Mouse (Mus musculus): ENCODE results near the gene Prss27. TPM values are rescaled to one million over a fixed set of nuclear protein-coding genes. Genes with fewer than 3 reads are reported as not detected.

Gene Prss27
- polyA plus RNA-seq, 1 experiment from 2014 or later, result 0.26 TPM

- H3K36me3 ChIP-seq (ENCODE audit: poor library complexity, severe bottlenecking), result no peaks in the 10 kb centered on the region
- H3K27ac ChIP-seq, result no peak overlapping the region
- H3K9me3 ChIP-seq (replicated peaks), result no peaks in the 10 kb centered on the region
- ATAC-seq, result no peak
- H3K4me1 ChIP-seq, result no peaks in the 10 kb centered on the region
- H3K27me3 ChIP-seq, result no peaks in the 10 kb centered on the region
- WGBS, result 76% methylated on average over 6 of the region's 6 CpGs
- no peak overlapping the region for H3K4me2 ChIP-seq
- H3K4me3 ChIP-seq, result no peak overlapping the region
- no peak overlapping the region for H3K9ac ChIP-seq
Observed at GRCm38 (mm10) chr17:24036954-24037353, 990 bp upstream of the Prss27 start.

GRCm38 (mm10) chr17:24037360-24037759 lies 584 bp upstream of the Prss27 start:
- H3K4me1 ChIP-seq, result no peaks in the 10 kb centered on the region
- H3K4me3 ChIP-seq, result no peak overlapping the region
- no peak overlapping the region for H3K27ac ChIP-seq
- WGBS, result 87% methylated on average over 13 of the region's 13 CpGs
- no peaks in the 10 kb centered on the region for H3K27me3 ChIP-seq
- no peak overlapping the region for H3K4me2 ChIP-seq
- H3K9ac ChIP-seq, result no peak overlapping the region
- no peaks in the 10 kb centered on the region for H3K36me3 ChIP-seq (ENCODE audit: poor library complexity, severe bottlenecking)
- no peaks in the 10 kb centered on the region for H3K9me3 ChIP-seq (replicated peaks)
- ATAC-seq, result no peak

- no peak overlapping the region for H3K4me3 ChIP-seq
- ATAC-seq, result no peak
- no peak overlapping the region for H3K9ac ChIP-seq
- peaks cover 30% of the 10 kb centered on the region for H3K36me3 ChIP-seq (ENCODE audit: poor library complexity, severe bottlenecking)
- H3K4me1 ChIP-seq, result no peaks in the 10 kb centered on the region
- no peaks in the 10 kb centered on the region for H3K27me3 ChIP-seq
- no peaks in the 10 kb centered on the region for H3K9me3 ChIP-seq (replicated peaks)
- H3K4me2 ChIP-seq, result no peak overlapping the region
- H3K27ac ChIP-seq, result no peak overlapping the region
- 59% methylated on average over 5 of the region's 5 CpGs for WGBS
Observed at GRCm38 (mm10) chr17:24044482-24044881, 6.5 kb downstream of the Prss27 start.

GRCm38 (mm10) chr17:24045608-24046007 lies 7.7 kb downstream of the Prss27 start:
- no peaks in the 10 kb centered on the region for H3K4me1 ChIP-seq
- 79% methylated on average over 10 of the region's 10 CpGs for WGBS
- peaks cover 40% of the 10 kb centered on the region for H3K36me3 ChIP-seq (ENCODE audit: poor library complexity, severe bottlenecking)
- H3K4me2 ChIP-seq, result no peak overlapping the region
- ATAC-seq, result no peak
- H3K9ac ChIP-seq, result no peak overlapping the region
- H3K27me3 ChIP-seq, result no peaks in the 10 kb centered on the region
- no peak overlapping the region for H3K27ac ChIP-seq
- no peaks in the 10 kb centered on the region for H3K9me3 ChIP-seq (replicated peaks)
- no peak overlapping the region for H3K4me3 ChIP-seq

GRCm38 (mm10) chr17:24046026-24046425 lies 8.1 kb downstream of the Prss27 start:
- H3K4me1 ChIP-seq, result no peaks in the 10 kb centered on the region
- WGBS, result 74% methylated on average over 5 of the region's 5 CpGs
- no peaks in the 10 kb centered on the region for H3K27me3 ChIP-seq
- H3K9ac ChIP-seq, result no peak overlapping the region
- H3K4me3 ChIP-seq, result no peak overlapping the region
- ATAC-seq, result no peak
- H3K27ac ChIP-seq, result no peak overlapping the region
- peaks cover 44% of the 10 kb centered on the region for H3K36me3 ChIP-seq (ENCODE audit: poor library complexity, severe bottlenecking)
- H3K9me3 ChIP-seq (replicated peaks), result no peaks in the 10 kb centered on the region
- H3K4me2 ChIP-seq, result no peak overlapping the region

GRCm38 (mm10) chr17:24048053-24048452 lies 10.1 kb downstream of the Prss27 start:
- H3K9me3 ChIP-seq (replicated peaks), result no peaks in the 10 kb centered on the region
- WGBS, result 86% methylated on average over 5 of the region's 5 CpGs
- no peaks in the 10 kb centered on the region for H3K4me1 ChIP-seq
- peaks cover 62% of the 10 kb centered on the region for H3K36me3 ChIP-seq (ENCODE audit: poor library complexity, severe bottlenecking)
- no peaks in the 10 kb centered on the region for H3K27me3 ChIP-seq
- no peak overlapping the region for H3K27ac ChIP-seq
- no peak for ATAC-seq
- no peak overlapping the region for H3K9ac ChIP-seq
- H3K4me3 ChIP-seq, result no peak overlapping the region
- no peak overlapping the region for H3K4me2 ChIP-seq

- no peak overlapping the region for H3K4me3 ChIP-seq
- H3K9me3 ChIP-seq (replicated peaks), result no peaks in the 10 kb centered on the region
- H3K4me1 ChIP-seq, result no peaks in the 10 kb centered on the region
- H3K9ac ChIP-seq, result no peak overlapping the region
- ATAC-seq, result no peak
- no peak overlapping the region for H3K4me2 ChIP-seq
- H3K27ac ChIP-seq, result no peak overlapping the region
- 93% methylated on average over 8 of the region's 8 CpGs for WGBS
- H3K27me3 ChIP-seq, result no peaks in the 10 kb centered on the region
- H3K36me3 ChIP-seq (ENCODE audit: poor library complexity, severe bottlenecking), result peaks cover 72% of the 10 kb centered on the region
Observed at GRCm38 (mm10) chr17:24049008-24049407, 11.1 kb downstream of the Prss27 start.

GRCm38 (mm10) chr17:24056636-24057625 lies 19.0 kb downstream of the Prss27 start:
- Histone ChIP-seq H3K27me3 (no peaks in the 10 kb centered on the region), H3K9ac (no peak overlapping the region), H3K9me3 (replicated peaks) (no peaks in the 10 kb centered on the region), H3K4me1 (no peaks in the 10 kb centered on the region), H3K4me2 (no peak overlapping the region), H3K4me3 (no peak overlapping the region), H3K36me3 (ENCODE audit: poor library complexity, severe bottlenecking) (peaks cover 92% of the 10 kb centered on the region), H3K27ac (no peak overlapping the region)
- WGBS, result 95% methylated on average over 14 of the region's 14 CpGs
- ATAC-seq, result no peak

GRCm38 (mm10) chr17:24057730-24058245 lies 19.8 kb downstream of the Prss27 start:
- H3K36me3 ChIP-seq (ENCODE audit: poor library complexity, severe bottlenecking), result peaks cover 86% of the 10 kb centered on the region
- ATAC-seq, result no peak

GRCm38 (mm10) chr17:24062459-24063155 lies 24.7 kb downstream of the Prss27 start:
- no peak overlapping the region for H3K4me2 ChIP-seq
- 90% methylated on average over 4 of the region's 4 CpGs for WGBS
- H3K36me3 ChIP-seq (ENCODE audit: poor library complexity, severe bottlenecking), result peaks cover 70% of the 10 kb centered on the region
- no peaks in the 10 kb centered on the region for H3K4me1 ChIP-seq
- no peaks in the 10 kb centered on the region for H3K27me3 ChIP-seq
- H3K9ac ChIP-seq, result no peak overlapping the region
- ATAC-seq, result no peak
- no peaks in the 10 kb centered on the region for H3K9me3 ChIP-seq (replicated peaks)
- H3K4me3 ChIP-seq, result no peak overlapping the region
- no peak overlapping the region for H3K27ac ChIP-seq

More at GRCm38 (mm10) chr17:24057730-24058245, 19.8 kb downstream of the Prss27 start:
- no peak overlapping the region for H3K27ac ChIP-seq
- H3K4me1 ChIP-seq, result no peaks in the 10 kb centered on the region
- no peaks in the 10 kb centered on the region for H3K9me3 ChIP-seq (replicated peaks)
- H3K4me2 ChIP-seq, result no peak overlapping the region
- no peaks in the 10 kb centered on the region for H3K27me3 ChIP-seq
- WGBS, result 90% methylated on average over 5 of the region's 5 CpGs
- no peak overlapping the region for H3K9ac ChIP-seq
- H3K4me3 ChIP-seq, result no peak overlapping the region

- H3K36me3 ChIP-seq (ENCODE audit: poor library complexity, severe bottlenecking), result peaks cover 35% of the 10 kb centered on the region
- no peak for ATAC-seq
- H3K27me3 ChIP-seq, result no peaks in the 10 kb centered on the region
- H3K4me3 ChIP-seq, result no peak overlapping the region
- 90% methylated on average over 5 of the region's 5 CpGs for WGBS
- no peak overlapping the region for H3K4me2 ChIP-seq
- H3K4me1 ChIP-seq, result peaks cover 18% of the 10 kb centered on the region
- H3K27ac ChIP-seq, result no peak overlapping the region
- H3K9me3 ChIP-seq (replicated peaks), result no peaks in the 10 kb centered on the region
- H3K9ac ChIP-seq, result no peak overlapping the region
Observed at GRCm38 (mm10) chr17:24068271-24068670, 30.3 kb downstream of the Prss27 start.

GRCm38 (mm10) chr17:24069531-24069930 lies 31.6 kb downstream of the Prss27 start:
- Histone ChIP-seq H3K9me3 (replicated peaks) (no peaks in the 10 kb centered on the region), H3K36me3 (ENCODE audit: poor library complexity, severe bottlenecking) (peaks cover 28% of the 10 kb centered on the region), H3K4me1 (peaks cover 18% of the 10 kb centered on the region), H3K27ac (no peak overlapping the region), H3K9ac (no peak overlapping the region), H3K4me3 (no peak overlapping the region), H3K4me2 (no peak overlapping the region), H3K27me3 (no peaks in the 10 kb centered on the region)
- ATAC-seq, result no peak
- whole genome bisulfite sequencing, result 84% methylated on average over 3 of the region's 3 CpGs
